Mouse (Mus musculus) CH12.LX (cell line): ENCODE results near the gene Mrpl55.

Experiments used
- EP300 ChIP-seq: IDR thresholded peaks from 2 replicates; pipeline ENCODE4 v1.6.1; 2011; ENCODE audit warnings: low read length, improper control_type of control experiment
- MAX ChIP-seq: IDR thresholded peaks from 2 replicates; pipeline ENCODE4 v1.6.1; 2011; ENCODE audit warnings: low read length, improper control_type of control experiment
- USF1 ChIP-seq: IDR thresholded peaks from 2 replicates; pipeline ENCODE4 v1.6.1; 2014; ENCODE audit warnings: low read depth, mild to moderate bottlenecking, inconsistent platforms, low read length, improper control_type of control experiment

DNA sequence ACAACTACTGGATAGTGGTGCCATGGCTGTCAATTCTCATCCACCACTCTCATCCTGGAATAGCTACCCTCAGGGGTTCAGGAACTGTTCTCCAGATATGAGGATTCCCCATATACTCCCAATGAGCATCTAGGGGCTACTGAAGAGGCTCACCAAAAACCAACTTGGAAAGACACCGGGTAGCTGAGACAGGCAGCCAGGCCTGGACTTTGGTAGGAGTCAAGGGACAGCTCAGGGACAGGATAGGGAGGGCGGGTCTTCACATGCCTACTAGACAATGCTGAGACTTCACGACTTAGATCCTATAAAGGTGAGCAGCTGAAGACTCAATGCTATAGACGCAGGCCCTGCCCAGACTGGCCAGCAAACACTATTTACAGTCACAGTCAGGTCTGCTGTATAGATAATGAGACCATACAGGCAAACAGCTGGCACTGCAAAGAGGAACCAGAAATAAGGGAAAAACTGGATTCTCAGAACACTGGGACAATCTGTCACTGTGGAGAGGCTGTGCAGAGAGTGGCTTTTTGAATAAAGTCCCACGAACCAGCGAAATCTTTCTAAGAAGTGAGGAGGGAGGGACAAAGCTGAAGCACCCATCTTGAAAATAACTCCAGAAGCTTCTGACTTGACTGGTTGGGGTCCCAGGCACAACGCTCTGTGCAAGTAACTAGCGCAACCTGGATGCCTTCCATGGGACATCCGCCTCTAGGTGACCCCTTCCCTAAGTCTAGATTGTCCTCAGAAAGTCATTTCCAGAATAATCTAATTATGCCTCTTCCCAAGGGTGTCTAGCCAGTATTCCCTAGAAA is 39.6 kb upstream of the Mrpl55 start:
- TF ChIP-seq USF1 (no peak), MAX (no peak), EP300 (no peak)
